Mouse (Mus musculus): ENCODE results near the gene C1qtnf9.

- no peak for TF ChIP-seq CTCF (IDR thresholded peaks at IDR 0.05; ENCODE audit: control insufficient read depth, insufficient read depth, insufficient replicate concordance, low read depth, low read length)
- no peak for TF ChIP-seq POLR2A (IDR thresholded peaks at IDR 0.05; ENCODE audit: control insufficient read depth, low read depth, low read length)
These were observed 10.7 kb upstream of the C1qtnf9 start for GRCm38 (mm10) chr14:60757265-60757664.
